Mouse (Mus musculus) layer of hippocampus, adult 11-12 months (tissue): ENCODE data around the gene Gm7145.
"Not testable (repeated sequence)": the region's sequence is repeated elsewhere in the genome, so short reads cannot be mapped to it uniquely, and the experiment has no call there.

Experiments used
- DNase-seq: peaks from one replicate; pipeline ENCODE4 v3.0.0; 2022; ENCODE audit warnings: low spot score

Gene Gm7145

GRCm38 (mm10) chr1:117965639-117966038, at the start of gene Gm7145:
TSS of gene Gm7145 (plus strand) at chr1:117965939.
- DNase-seq = no peak

DNA sequence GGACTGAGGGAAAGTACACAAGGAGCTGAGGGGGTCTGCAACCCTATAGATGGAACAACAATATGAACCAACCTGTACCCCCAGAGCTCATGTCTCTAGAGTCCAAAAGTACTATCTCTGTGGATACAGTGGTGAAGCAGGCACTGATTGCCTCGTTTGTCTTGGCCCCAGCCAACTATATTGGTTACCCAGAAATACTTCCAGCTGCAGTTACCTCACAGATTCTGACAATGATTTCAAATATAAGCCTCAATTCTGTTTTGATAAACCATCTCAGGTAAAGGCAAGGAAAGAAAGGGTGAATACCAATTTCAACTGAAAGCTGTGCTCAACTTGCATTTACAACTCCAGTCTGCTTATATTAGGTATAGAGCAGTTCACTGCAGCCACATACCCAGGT, 38.0 kb upstream of the Gm7145 start, which contains the start of gene Gm28168:
Gm28168 (plus strand) TSS at position 301 of the 400 bp plus-strand sequence.
- DNase-seq = not testable (repeated sequence)

DNA sequence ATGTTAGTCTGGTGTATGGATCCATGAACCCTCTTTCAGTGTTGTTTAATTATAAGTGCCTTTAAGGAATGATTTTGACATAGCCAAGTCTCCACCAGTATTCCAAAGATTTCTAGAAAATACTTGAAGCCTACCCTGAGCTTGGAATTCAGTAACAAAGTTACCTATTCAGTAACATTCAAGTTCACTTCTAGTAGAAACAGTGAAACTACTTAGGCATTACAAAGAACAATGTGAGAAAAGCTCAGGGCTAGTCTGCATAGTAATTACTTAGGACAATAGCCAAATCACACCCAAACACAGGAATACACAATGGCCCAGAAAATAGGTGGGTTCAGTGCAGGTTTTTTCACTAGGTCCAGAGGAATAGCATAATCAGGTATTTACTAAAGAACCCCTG, 38.1 kb downstream of the Gm7145 start:
- DNase-seq = not testable (repeated sequence)

GRCm38 (mm10) chr1:118012736-118013135, 47.0 kb downstream of the Gm7145 start:
- DNase-seq = peak; percentile 5
